Mouse (Mus musculus): ENCODE results near the gene Zp1.
A peak's percentile ranks its signal among the peaks of the same experiment; 100 is the strongest.

Zp1 gene

GRCm38 (mm10) chr19:10920532-10920931 is at the start of gene Zp1:
Gene Zp1, minus strand, starts transcription at chr19:10920632.
- DNase-seq (ENCODE audit: low spot score in 2 of 2), result no peak

GRCm38 (mm10) chr19:10968578-10968977 is 48.1 kb upstream of the Zp1 start:
- DNase-seq (ENCODE audit: low spot score in 2 of 2), result no peak

- DNase-seq (ENCODE audit: low spot score in 2 of 2), result no peak
Observed at GRCm38 (mm10) chr19:10965721-10966120, 45.3 kb upstream of the Zp1 start.

- no peak for DNase-seq (ENCODE audit: low spot score in 2 of 2)
Observed at GRCm38 (mm10) chr19:10959978-10960346, 39.5 kb upstream of the Zp1 start.

- no peak for DNase-seq (ENCODE audit: low spot score in 2 of 2)
Observed at GRCm38 (mm10) chr19:10959085-10959977, 38.9 kb upstream of the Zp1 start.

GRCm38 (mm10) chr19:10952021-10952939 is 31.8 kb upstream of the Zp1 start:
- peak in 1 of 2 experiments; percentile 48 for DNase-seq (ENCODE audit: low spot score in 2 of 2)

- no peak for DNase-seq (ENCODE audit: low spot score in 2 of 2)
Observed at GRCm38 (mm10) chr19:10949558-10949957, 29.1 kb upstream of the Zp1 start.

- peak; percentile 92 to 96 for DNase-seq (ENCODE audit: low spot score in 2 of 2)
Observed at GRCm38 (mm10) chr19:10949112-10949511, 28.7 kb upstream of the Zp1 start, which contains the start of gene Ccdc86. Gene Ccdc86, minus strand, starts transcription at chr19:10949266.

GRCm38 (mm10) chr19:10948416-10948815 is 28.0 kb upstream of the Zp1 start:
- DNase-seq (ENCODE audit: low spot score in 2 of 2), result no peak

GRCm38 (mm10) chr19:10947219-10947618 is 26.8 kb upstream of the Zp1 start:
- DNase-seq (ENCODE audit: low spot score in 2 of 2), result no peak

GRCm38 (mm10) chr19:10946506-10946905 is 26.1 kb upstream of the Zp1 start:
- no peak for DNase-seq (ENCODE audit: low spot score in 2 of 2)

- DNase-seq (ENCODE audit: low spot score in 2 of 2), result no peak
Observed at GRCm38 (mm10) chr19:10943955-10944354, 23.5 kb upstream of the Zp1 start.

GRCm38 (mm10) chr19:10940801-10941457 is 20.5 kb upstream of the Zp1 start:
- DNase-seq (ENCODE audit: low spot score in 2 of 2), result no peak

- peak in 1 of 2 experiments; percentile 68 for DNase-seq (ENCODE audit: low spot score in 2 of 2)
Observed at GRCm38 (mm10) chr19:10940097-10940800, 19.8 kb upstream of the Zp1 start.

- no peak for DNase-seq (ENCODE audit: low spot score in 2 of 2)
Observed at GRCm38 (mm10) chr19:10938771-10939170, 18.3 kb upstream of the Zp1 start.

GRCm38 (mm10) chr19:10937110-10937563 is 16.7 kb upstream of the Zp1 start, which contains the start of gene Ptgdr2:
Gene Ptgdr2, plus strand, starts transcription at chr19:10937160.
- DNase-seq (ENCODE audit: low spot score in 2 of 2), result no peak

- no peak for DNase-seq (ENCODE audit: low spot score in 2 of 2)
Observed at GRCm38 (mm10) chr19:10936077-10936476, 15.6 kb upstream of the Zp1 start.

- DNase-seq (ENCODE audit: low spot score in 2 of 2), result no peak
Observed at GRCm38 (mm10) chr19:10935029-10935428, 14.6 kb upstream of the Zp1 start.

GRCm38 (mm10) chr19:10930641-10931040 is 10.2 kb upstream of the Zp1 start:
- DNase-seq (ENCODE audit: low spot score in 2 of 2), result no peak

- no peak for DNase-seq (ENCODE audit: low spot score in 2 of 2)
Observed at GRCm38 (mm10) chr19:10926666-10927065, 6.2 kb upstream of the Zp1 start.

GRCm38 (mm10) chr19:10926123-10926621 is 5.7 kb upstream of the Zp1 start:
- DNase-seq (ENCODE audit: low spot score in 2 of 2), result no peak
